Mouse (Mus musculus): ENCODE data around the gene Adk. TPM values are rescaled to one million over a fixed set of nuclear protein-coding genes. Genes with fewer than 3 reads are reported as not detected.
A peak's percentile ranks its signal among the peaks of the same experiment; 100 is the strongest.
"Not testable (repeated sequence)": the region's sequence is repeated elsewhere in the genome, so short reads cannot be mapped to it uniquely, and the experiment has no call there.

The Adk gene
- total RNA-seq, 2 experiments from 2014 or later = 85.9 to 86.1 TPM

- DNase-seq = peak; percentile 23
Observed at GRCm38 (mm10) chr14:21439785-21440184, 387.4 kb downstream of the Adk start.

- DNase-seq = no peak
Observed at GRCm38 (mm10) chr14:21440526-21440925, 388.2 kb downstream of the Adk start.

GRCm38 (mm10) chr14:21441772-21442533, 389.6 kb downstream of the Adk start:
- DNase-seq = peak; percentile 25

GRCm38 (mm10) chr14:21452581-21452980, 400.2 kb downstream of the Adk start:
- no peak for DNase-seq

- DNase-seq = no peak
Observed at GRCm38 (mm10) chr14:21453896-21454295, 401.5 kb downstream of the Adk start.

GRCm38 (mm10) chr14:21455654-21456350, 403.4 kb downstream of the Adk start:
- DNase-seq = no peak

GRCm38 (mm10) chr14:21456526-21456925, 404.2 kb downstream of the Adk start:
- no peak for DNase-seq

GRCm38 (mm10) chr14:21457876-21458275, 405.5 kb downstream of the Adk start:
- DNase-seq = no peak

- no peak for DNase-seq
Observed at GRCm38 (mm10) chr14:21458696-21459095, 406.3 kb downstream of the Adk start.

GRCm38 (mm10) chr14:21459163-21459562, 406.8 kb downstream of the Adk start:
- no peak for DNase-seq

GRCm38 (mm10) chr14:21462398-21462797, 410.0 kb downstream of the Adk start:
- DNase-seq = no peak

- no peak for DNase-seq
Observed at GRCm38 (mm10) chr14:21463117-21463712, 410.8 kb downstream of the Adk start.

GRCm38 (mm10) chr14:21470386-21470785, 418.0 kb downstream of the Adk start:
- no peak for DNase-seq

- DNase-seq = no peak
Observed at GRCm38 (mm10) chr14:21471975-21472374, 419.6 kb downstream of the Adk start.

GRCm38 (mm10) chr14:21474593-21475132, 422.3 kb downstream of the Adk start:
- DNase-seq = not testable (repeated sequence)

GRCm38 (mm10) chr14:21477181-21477580, 424.8 kb downstream of the Adk start:
- DNase-seq = no peak

- DNase-seq = no peak
Observed at GRCm38 (mm10) chr14:21479566-21479965, 427.2 kb downstream of the Adk start.

GRCm38 (mm10) chr14:21480191-21480590, 427.8 kb downstream of the Adk start:
- no peak for DNase-seq

GRCm38 (mm10) chr14:21481231-21481630, 428.9 kb downstream of the Adk start, which contains the start of gene Kat6b:
Gene Kat6b, plus strand, starts transcription at chr14:21481434.
- DNase-seq = no peak

- no peak for DNase-seq
Observed at GRCm38 (mm10) chr14:21484199-21484598, 431.8 kb downstream of the Adk start.

GRCm38 (mm10) chr14:21484693-21485092, 432.3 kb downstream of the Adk start:
- DNase-seq = no peak

GRCm38 (mm10) chr14:21485961-21486520, 433.7 kb downstream of the Adk start:
- no peak for DNase-seq

GRCm38 (mm10) chr14:21487135-21487534, 434.8 kb downstream of the Adk start:
- DNase-seq = not testable (repeated sequence)

Data from gastrocnemius, postnatal 10 days (tissue).